Mouse (Mus musculus) neural tube, embryonic 13.5 days (tissue): ENCODE measurements around the gene Pibf1. TPM values are rescaled to one million over a fixed set of nuclear protein-coding genes. Genes with fewer than 3 reads are reported as not detected.
A peak's percentile ranks its signal among the peaks of the same experiment; 100 is the strongest.

ENCODE experiments used
- ATAC-seq: fragments of 200-750 bp; cut with Nextera tagmentation; 2 replicates; pipeline ENCODE4 v1.8.0; 2017; ENCODE audit warnings: low read depth, mild to moderate bottlenecking, moderate TSS enrichment, moderate library complexity
- H3K27ac ChIP-seq: fragments of 300-500 bp; sonication (generic); replicated peaks from 2 replicates; pipeline ENCODE4 v1.5.1; 2015; ENCODE audit warnings: moderate library complexity, mild to moderate bottlenecking, inconsistent platforms
- H3K27me3 ChIP-seq: fragments of 300-500 bp; sonication (generic); 2 replicates; pipeline ENCODE4 v1.6.1; 2015; ENCODE audit warnings: mild to moderate bottlenecking, inconsistent platforms
- H3K36me3 ChIP-seq: fragments of 300-500 bp; sonication (generic); 2 replicates; pipeline ENCODE4 v1.6.1; 2015; ENCODE audit warnings: mild to moderate bottlenecking, inconsistent platforms
- H3K4me1 ChIP-seq: fragments of 300-500 bp; sonication (generic); replicated peaks from 2 replicates; pipeline ENCODE4 v1.6.1; 2015; ENCODE audit warnings: inconsistent platforms
- H3K4me2 ChIP-seq: fragments of 300-500 bp; sonication (generic); 2 replicates; pipeline ENCODE4 v1.6.1; 2015; ENCODE audit warnings: inconsistent platforms, mild to moderate bottlenecking, moderate library complexity
- H3K4me3 ChIP-seq: fragments of 300-500 bp; sonication (generic); 2 replicates; pipeline ENCODE4 v1.5.1; 2015; ENCODE audit warnings: mild to moderate bottlenecking, inconsistent platforms
- H3K9ac ChIP-seq: fragments of 300-500 bp; sonication (generic); 2 replicates; pipeline ENCODE4 v1.6.1; 2015; ENCODE audit warnings: moderate library complexity, mild to moderate bottlenecking, inconsistent platforms
- H3K9me3 ChIP-seq: fragments of 300-500 bp; sonication (generic); 2 replicates; pipeline ENCODE4 v1.6.1; 2016; ENCODE audit warnings: inconsistent platforms
- WGBS: fragments of 180-500 bp; shearing (Covaris S2); methylation state at CpG from one replicate; pipeline ENCODE4 v1.1.7; 2015; 5-methylcytosine and 5-hydroxymethylcytosine counted together
- polyA plus RNA-seq: library from polyadenylated mRNA; unstranded; fragments of >200 nt; fragmentation: Nextera tagmentation; extraction: Ambion mirVana; gene quantifications from 2 replicates; pipeline ENCODE4 v1.2.1, GENCODE M21; 2015

Pibf1 gene
- polyA plus RNA-seq, 1 experiment from 2014 or later: 18.1 TPM

DNA sequence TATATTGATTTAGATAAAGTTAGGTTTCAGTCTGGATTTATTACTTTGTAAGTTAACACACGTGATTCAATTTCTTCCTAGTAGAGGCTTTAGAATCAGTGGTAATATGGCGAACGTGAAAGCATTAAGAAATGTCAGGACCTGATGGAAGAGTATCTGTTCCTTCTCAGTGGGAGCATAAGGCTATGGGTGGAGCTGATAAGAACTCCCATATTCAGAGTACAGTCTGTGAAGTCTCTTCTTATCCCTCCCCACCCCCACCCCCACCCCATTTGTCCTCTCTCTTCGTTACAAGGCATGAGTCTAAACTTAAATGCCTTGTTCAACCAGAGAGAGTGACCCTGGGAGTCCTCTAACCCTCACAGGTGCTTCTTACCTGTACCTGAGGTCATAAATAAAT, 53.5 kb downstream of the Pibf1 start:
- no peak for ATAC-seq
- WGBS: 94% methylated on average over 4 of the region's 4 CpGs
- no peak overlapping the region for H3K27ac ChIP-seq
- no peak overlapping the region for H3K4me2 ChIP-seq
- 0 out of 2 replicates have a peak, but pooled peaks cover 3% of the 10 kb centered on the region for H3K4me1 ChIP-seq
- H3K9ac ChIP-seq: no peak overlapping the region
- H3K4me3 ChIP-seq: no peak overlapping the region
- peaks cover 46% of the 10 kb centered on the region for H3K36me3 ChIP-seq
- no peaks in the 10 kb centered on the region for H3K27me3 ChIP-seq
- no peaks in the 10 kb centered on the region for H3K9me3 ChIP-seq

GRCm38 (mm10) chr14:99159940-99160339, 60.7 kb downstream of the Pibf1 start:
- 54% methylated on average over 6 of the region's 6 CpGs for WGBS
- H3K36me3 ChIP-seq: peaks cover 27% of the 10 kb centered on the region
- H3K4me2 ChIP-seq: no peak overlapping the region
- no peak overlapping the region for H3K9ac ChIP-seq
- H3K27me3 ChIP-seq: no peaks in the 10 kb centered on the region
- peak; percentile 65; the same call in 1 of the 2 replicates for ATAC-seq
- H3K4me1 ChIP-seq: no peaks in the 10 kb centered on the region
- 0 out of 2 replicates have a peak overlapping the region, but pooled peaks have one; percentile 14 for H3K27ac ChIP-seq
- no peaks in the 10 kb centered on the region for H3K9me3 ChIP-seq
- H3K4me3 ChIP-seq: no peak overlapping the region

DNA sequence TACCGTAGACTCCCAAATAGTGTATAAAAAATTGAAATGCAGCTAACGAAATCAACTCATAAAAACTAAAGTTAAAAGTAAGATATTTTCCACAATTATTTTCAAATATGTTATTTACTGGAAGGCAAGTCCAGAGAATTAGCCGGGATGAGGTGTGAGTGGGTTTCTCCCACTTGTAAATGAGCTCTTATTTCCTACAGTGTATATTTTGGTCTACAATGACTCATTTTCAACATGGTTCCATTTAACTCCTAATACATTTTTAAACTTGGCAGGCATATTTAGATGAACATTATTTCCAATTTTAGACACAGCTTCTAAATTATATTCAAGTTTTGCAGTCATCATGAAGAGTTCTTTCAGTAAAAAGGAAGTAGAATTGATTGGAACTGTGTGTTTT, 63.8 kb downstream of the Pibf1 start:
- no peak overlapping the region for H3K4me2 ChIP-seq
- H3K9ac ChIP-seq: no peak overlapping the region
- no peak overlapping the region for H3K27ac ChIP-seq
- no peak for ATAC-seq
- no peak overlapping the region for H3K4me3 ChIP-seq
- 92% methylated on average over 3 of the region's 3 CpGs for WGBS
- no peaks in the 10 kb centered on the region for H3K9me3 ChIP-seq
- H3K27me3 ChIP-seq: no peaks in the 10 kb centered on the region
- H3K4me1 ChIP-seq: no peaks in the 10 kb centered on the region
- peaks cover 1% of the 10 kb centered on the region for H3K36me3 ChIP-seq

GRCm38 (mm10) chr14:99174138-99174745, 75.0 kb downstream of the Pibf1 start:
- Histone ChIP-seq H3K4me1 (no peaks in the 10 kb centered on the region), H3K9ac (no peak overlapping the region), H3K9me3 (no peaks in the 10 kb centered on the region), H3K4me2 (no peak overlapping the region), H3K27me3 (no peaks in the 10 kb centered on the region), H3K4me3 (no peak overlapping the region), H3K36me3 (no peaks in the 10 kb centered on the region), H3K27ac (no peak overlapping the region)
- ATAC-seq: no peak
- 86% methylated on average over 4 of the region's 4 CpGs for WGBS

DNA sequence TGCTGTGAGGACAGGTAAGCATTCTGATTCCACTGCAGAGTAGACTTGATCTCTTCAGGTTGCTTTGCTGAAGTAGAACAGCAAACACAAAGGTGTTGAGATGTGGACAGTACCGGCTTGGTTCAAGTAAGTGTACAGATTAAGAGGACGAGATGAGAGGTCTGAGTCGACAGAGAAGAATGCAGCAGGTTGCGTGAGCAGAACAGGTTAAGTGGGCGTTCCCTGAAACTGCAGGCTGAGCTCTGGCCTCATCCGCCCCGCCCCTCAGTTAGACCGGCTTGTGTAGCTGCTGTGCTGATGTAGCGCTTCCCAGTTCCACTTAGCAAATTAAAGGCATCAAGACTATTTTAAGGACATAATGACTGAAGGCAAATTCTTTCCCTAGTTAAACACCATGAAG, 77.3 kb downstream of the Pibf1 start:
- no peaks in the 10 kb centered on the region for H3K4me1 ChIP-seq
- ATAC-seq: no peak
- no peak overlapping the region for H3K27ac ChIP-seq
- H3K27me3 ChIP-seq: no peaks in the 10 kb centered on the region
- H3K9me3 ChIP-seq: no peaks in the 10 kb centered on the region
- H3K9ac ChIP-seq: no peak overlapping the region
- H3K4me3 ChIP-seq: no peak overlapping the region
- peaks cover 6% of the 10 kb centered on the region; the same call in 1 of the 2 replicates for H3K36me3 ChIP-seq
- 56% methylated on average over 9 of the region's 9 CpGs for WGBS
- H3K4me2 ChIP-seq: no peak overlapping the region

GRCm38 (mm10) chr14:99190153-99190790, 91.0 kb downstream of the Pibf1 start:
- no peak overlapping the region for H3K4me2 ChIP-seq
- no peak overlapping the region for H3K4me3 ChIP-seq
- WGBS: 94% methylated on average over 5 of the region's 5 CpGs
- ATAC-seq: no peak
- H3K4me1 ChIP-seq: no peaks in the 10 kb centered on the region
- H3K9me3 ChIP-seq: no peaks in the 10 kb centered on the region
- H3K27ac ChIP-seq: no peak overlapping the region
- H3K9ac ChIP-seq: no peak overlapping the region
- no peaks in the 10 kb centered on the region for H3K36me3 ChIP-seq
- no peaks in the 10 kb centered on the region for H3K27me3 ChIP-seq

DNA sequence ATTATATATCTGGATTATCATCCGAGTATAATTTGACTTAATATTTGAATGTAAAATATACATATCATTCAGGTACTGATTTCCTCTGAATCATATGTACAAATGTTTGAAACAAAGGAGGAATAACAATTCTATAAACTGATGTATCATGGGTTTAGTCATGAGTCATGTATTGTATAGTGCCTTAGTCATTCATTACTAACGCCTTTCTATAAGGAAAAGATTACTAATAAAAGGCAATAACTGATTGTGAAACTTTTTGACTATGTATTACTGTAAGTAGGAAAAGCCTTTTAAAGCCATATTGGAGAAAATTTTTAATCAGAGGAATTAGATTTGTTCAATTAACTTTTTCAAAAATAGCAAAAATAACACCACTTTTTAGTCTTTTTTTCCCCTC, 106.6 kb downstream of the Pibf1 start:
- Histone ChIP-seq H3K4me1 (no peaks in the 10 kb centered on the region), H3K36me3 (peaks cover 6% of the 10 kb centered on the region; the same call in 1 of the 2 replicates), H3K4me2 (no peak overlapping the region), H3K27me3 (no peaks in the 10 kb centered on the region), H3K4me3 (no peak overlapping the region), H3K9ac (no peak overlapping the region), H3K27ac (no peak overlapping the region), H3K9me3 (no peaks in the 10 kb centered on the region)
- no peak for ATAC-seq
- WGBS: 97% methylated on average over 2 of the region's 2 CpGs

- WGBS: 87% methylated on average over 5 of the region's 5 CpGs
- no peaks in the 10 kb centered on the region for H3K27me3 ChIP-seq
- H3K36me3 ChIP-seq: peaks cover 11% of the 10 kb centered on the region
- no peak overlapping the region for H3K9ac ChIP-seq
- no peak for ATAC-seq
- H3K4me1 ChIP-seq: no peaks in the 10 kb centered on the region
- no peak overlapping the region for H3K4me2 ChIP-seq
- no peaks in the 10 kb centered on the region for H3K9me3 ChIP-seq
- H3K27ac ChIP-seq: no peak overlapping the region
- H3K4me3 ChIP-seq: no peak overlapping the region
Observed at GRCm38 (mm10) chr14:99206591-99206990, 107.4 kb downstream of the Pibf1 start.

- Histone ChIP-seq H3K27me3 (no peaks in the 10 kb centered on the region), H3K27ac (no peak overlapping the region), H3K4me3 (no peak overlapping the region), H3K9ac (no peak overlapping the region), H3K4me1 (no peaks in the 10 kb centered on the region), H3K9me3 (no peaks in the 10 kb centered on the region), H3K4me2 (no peak overlapping the region), H3K36me3 (peaks cover 15% of the 10 kb centered on the region)
- ATAC-seq: no peak
- WGBS: 84% methylated on average over 5 of the region's 5 CpGs
Observed at GRCm38 (mm10) chr14:99210431-99210830, 111.2 kb downstream of the Pibf1 start.

DNA sequence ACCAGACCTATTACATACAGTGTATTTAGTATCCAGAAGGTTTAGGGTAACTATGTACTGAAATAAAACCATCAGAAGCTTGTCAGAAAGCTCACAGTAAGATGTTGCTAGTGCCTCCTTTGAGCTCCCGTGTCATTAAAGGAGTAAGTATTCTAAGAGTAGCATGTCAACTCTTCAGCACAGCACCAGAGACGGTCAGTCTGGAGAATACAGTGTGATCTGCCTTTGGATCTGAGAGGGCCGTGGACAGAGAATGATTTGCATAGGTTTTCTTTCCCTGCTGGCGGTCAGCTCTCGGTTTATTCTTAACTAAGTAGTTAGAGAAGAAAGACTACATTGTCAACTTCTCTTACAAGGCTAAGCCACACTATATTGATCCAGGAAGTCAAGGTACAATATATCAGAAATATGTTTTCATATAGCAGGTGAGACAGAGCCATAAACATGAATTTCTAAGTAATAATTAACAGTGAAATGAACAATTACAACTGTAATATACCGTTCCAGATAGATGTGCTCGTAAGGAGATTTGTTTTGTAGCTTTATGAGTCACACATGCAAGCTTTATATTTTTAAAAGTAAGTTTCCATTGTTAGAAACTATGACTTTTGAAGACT, 119.3 kb downstream of the Pibf1 start:
- no peak overlapping the region for H3K27ac ChIP-seq
- no peaks in the 10 kb centered on the region for H3K9me3 ChIP-seq
- no peak for ATAC-seq
- H3K4me2 ChIP-seq: no peak overlapping the region
- no peaks in the 10 kb centered on the region for H3K27me3 ChIP-seq
- no peak overlapping the region for H3K4me3 ChIP-seq
- H3K36me3 ChIP-seq: peaks cover 15% of the 10 kb centered on the region
- 85% methylated on average over 7 of the region's 7 CpGs for WGBS
- H3K9ac ChIP-seq: no peak overlapping the region
- H3K4me1 ChIP-seq: peaks cover 10% of the 10 kb centered on the region

DNA sequence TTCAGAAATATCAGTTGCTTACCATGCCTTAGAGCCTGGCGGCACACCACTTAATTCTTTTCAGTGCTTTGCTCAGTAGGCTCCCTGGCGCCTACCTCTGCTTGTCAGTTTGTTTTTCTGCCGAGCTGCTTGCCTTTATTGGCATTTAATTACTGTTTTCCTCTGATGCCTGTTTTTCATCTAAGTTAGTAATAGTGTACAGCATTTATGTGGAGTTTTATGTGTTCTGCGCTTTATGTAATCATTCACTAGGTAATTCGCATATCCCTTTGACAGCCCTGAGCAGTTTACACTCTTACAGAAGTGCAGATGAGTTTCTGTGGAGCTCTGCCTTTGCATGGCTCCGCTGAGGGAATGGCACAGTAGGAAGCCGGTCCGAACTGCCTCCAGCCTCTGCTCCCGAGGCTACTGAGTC, 120.5 kb downstream of the Pibf1 start:
- WGBS: 4% methylated on average over 9 of the region's 9 CpGs
- peaks cover 11% of the 10 kb centered on the region for H3K36me3 ChIP-seq
- no peak overlapping the region for H3K9ac ChIP-seq
- H3K4me1 ChIP-seq: peaks cover 10% of the 10 kb centered on the region
- peak overlapping the region; percentile 26 for H3K4me2 ChIP-seq
- no peaks in the 10 kb centered on the region for H3K9me3 ChIP-seq
- no peaks in the 10 kb centered on the region for H3K27me3 ChIP-seq
- H3K27ac ChIP-seq: no peak overlapping the region
- H3K4me3 ChIP-seq: no peak overlapping the region
- peak; percentile 86 for ATAC-seq

DNA sequence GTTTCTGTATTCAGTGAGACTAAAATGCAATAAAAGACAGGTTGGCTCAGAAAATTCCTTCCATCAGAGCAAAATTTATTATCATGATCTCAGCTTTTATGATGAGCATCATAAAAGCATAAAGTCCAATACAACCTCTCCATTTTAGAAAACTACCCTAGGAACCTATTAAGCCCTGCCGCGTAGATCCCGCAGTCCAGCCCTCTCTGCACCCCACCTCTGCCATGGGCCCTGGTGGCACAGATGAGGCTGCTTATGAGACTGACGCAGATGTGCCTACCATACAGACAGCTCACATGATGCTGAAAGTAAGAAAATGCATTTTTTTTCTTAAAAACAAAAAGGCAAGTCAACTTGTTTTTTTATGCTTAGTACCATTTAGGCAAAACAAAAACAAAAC, 126.7 kb downstream of the Pibf1 start:
- ATAC-seq: no peak
- Histone ChIP-seq H3K4me1 (no peaks in the 10 kb centered on the region), H3K36me3 (0 out of 2 replicates have a peak, but pooled peaks cover 4% of the 10 kb centered on the region), H3K9me3 (no peaks in the 10 kb centered on the region), H3K4me2 (no peak overlapping the region), H3K9ac (no peak overlapping the region), H3K4me3 (no peak overlapping the region), H3K27me3 (no peaks in the 10 kb centered on the region), H3K27ac (no peak overlapping the region)
- 91% methylated on average over 4 of the region's 4 CpGs for WGBS
